In the genomic region with DNA sequence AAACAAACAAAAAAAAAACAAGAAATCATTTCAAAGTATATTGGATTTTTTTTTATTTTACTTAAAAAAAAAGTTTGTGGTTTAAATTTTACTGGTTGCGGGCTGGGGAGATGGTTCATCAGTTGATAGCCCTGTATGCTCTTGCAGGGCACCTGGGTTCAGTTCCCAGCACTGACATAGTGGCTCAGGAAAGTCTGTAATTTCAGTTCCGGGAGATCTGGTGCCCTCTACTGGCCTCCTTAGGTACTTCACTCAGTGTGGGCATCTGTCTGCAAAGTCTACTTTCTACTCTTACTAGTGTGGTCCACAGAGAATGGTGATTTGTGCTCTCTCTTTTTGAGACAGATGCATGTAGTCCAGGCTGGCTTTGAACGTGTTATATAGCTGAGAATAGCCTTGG, we compare ENCODE assay signal across 8 mouse cellular contexts. TPM values are rescaled to one million over a fixed set of nuclear protein-coding genes. Genes with fewer than 3 reads are reported as not detected.
DNase-seq lines count a peak whose midpoint lies in the region; ATAC-seq and TF ChIP-seq lines count a peak whose summit lies in the region.

No protein-coding gene starts in this region.

- no peak overlapping the region for H3K27ac ChIP-seq in cerebellum, adult 2 months (ENCODE audit: insufficient read depth, low read length)
- no peak overlapping the region for H3K27ac ChIP-seq in limb, embryonic 11.5 days (replicated peaks; ENCODE audit: low read depth, low read length)
- no peak overlapping the region for H3K27ac ChIP-seq in limb, embryonic 10.5 days
- H3K27ac ChIP-seq in cortical plate, adult 2 months (ENCODE audit: insufficient read depth, low read length): no peak overlapping the region

- no peak overlapping the region for H3K4me2 ChIP-seq in limb, embryonic 11.5 days (ENCODE audit: low read depth, severe bottlenecking)

- H3K9ac ChIP-seq in limb, embryonic 11.5 days (ENCODE audit: low read length): no peak overlapping the region

- no peak for ATAC-seq in limb, embryonic 11.5 days (ENCODE audit: insufficient number of reproducible peaks, low FRiP score, low TSS enrichment, low read depth)
- peak; percentile 58; the same call in 1 of the 2 replicates for ATAC-seq in neutrophil, adult 5-6 weeks (ENCODE audit: extremely low read depth, insufficient number of reproducible peaks, low FRiP score, poor library complexity, severe bottlenecking)
- ATAC-seq in activated CD4-positive, CD25-positive, alpha-beta regulatory T cell, adult 4 months: no peak

- H3K36me3 ChIP-seq in limb, embryonic 11.5 days (ENCODE audit: control insufficient read depth, insufficient read depth, low read length): no peaks in the 10 kb centered on the region
- H3K36me3 ChIP-seq in limb, embryonic 10.5 days: peaks cover 7% of the 10 kb centered on the region

- 90% methylated on average over 3 of the region's 3 CpGs for WGBS in cerebellum, adult 2 months
- WGBS in limb, embryonic 11.5 days: 95% methylated on average over 3 of the region's 3 CpGs
- 87% methylated on average over 3 of the region's 3 CpGs for WGBS in limb, embryonic 10.5 days

- no peak for DNase-seq in cerebellum, adult 2 months
- no peak for DNase-seq in cerebellum, adult 8-10 months
- DNase-seq in limb, embryonic 11.5 days (ENCODE audit: low spot score): peak; percentile 60
- no peak for DNase-seq in limb, embryonic 10.5 days (ENCODE audit: low spot score)
- no peak for DNase-seq in yolk sac, embryonic 10.5 days (ENCODE audit: low spot score)

- no peaks in the 10 kb centered on the region for H3K27me3 ChIP-seq in cerebellum, adult 2 months (ENCODE audit: control insufficient read depth, insufficient read depth, low read length)
- no peaks in the 10 kb centered on the region for H3K27me3 ChIP-seq in limb, embryonic 11.5 days (ENCODE audit: control insufficient read depth, insufficient read depth, low read length)
- no peaks in the 10 kb centered on the region for H3K27me3 ChIP-seq in limb, embryonic 10.5 days (ENCODE audit: low read depth, poor library complexity, severe bottlenecking)

- TF ChIP-seq CTCF in cerebellum, adult 2 months (IDR thresholded peaks at IDR 0.05; ENCODE audit: borderline replicate concordance, insufficient read depth, low read depth, low read length): peak; percentile 35; the same call in 1 of the 2 replicates
- peak; percentile 39; the same call in 1 of the 2 replicates for TF ChIP-seq CTCF in cortical plate, adult 2 months (IDR thresholded peaks at IDR 0.05; ENCODE audit: extremely low read depth, insufficient read depth, low read length)

- no peak overlapping the region for H3K4me3 ChIP-seq in cerebellum, adult 2 months (replicated peaks; ENCODE audit: insufficient read depth, low read depth, low read length)
- no peak overlapping the region for H3K4me3 ChIP-seq in limb, embryonic 11.5 days (ENCODE audit: low read depth, low read length)
- H3K4me3 ChIP-seq in limb, embryonic 10.5 days: no peak overlapping the region
- no peak overlapping the region for H3K4me3 ChIP-seq in cortical plate, adult 2 months (ENCODE audit: insufficient read depth, low read length)

- no peak for TF ChIP-seq POLR2A in cerebellum, adult 2 months (IDR thresholded peaks at IDR 0.05; ENCODE audit: borderline replicate concordance, insufficient read depth, low read length)
- no peak for TF ChIP-seq POLR2A in cortical plate, adult 2 months (IDR thresholded peaks at IDR 0.05; ENCODE audit: extremely low read depth, insufficient read depth, low read length)

- H3K4me1 ChIP-seq in cerebellum, adult 2 months (ENCODE audit: control insufficient read depth, insufficient read depth, low read length): no peaks in the 10 kb centered on the region
- no peaks in the 10 kb centered on the region for H3K4me1 ChIP-seq in limb, embryonic 11.5 days (ENCODE audit: control insufficient read depth, insufficient read depth, low read length)
- H3K4me1 ChIP-seq in limb, embryonic 10.5 days: peaks cover 6% of the 10 kb centered on the region
- no peaks in the 10 kb centered on the region for H3K4me1 ChIP-seq in cortical plate, adult 2 months (ENCODE audit: control insufficient read depth, insufficient read depth, low read length)

- H3K9me3 ChIP-seq in limb, embryonic 11.5 days (ENCODE audit: control insufficient read depth, low read length): no peaks in the 10 kb centered on the region
- H3K9me3 ChIP-seq in limb, embryonic 10.5 days (replicated peaks): no peaks in the 10 kb centered on the region

RNA-seq across cellular contexts. Expression of gene Ulk4, which starts 7.4 kb away (rescaled TPM):
- polyA plus RNA-seq in cerebellum, adult 2 months (2012; rRNA removed): 2.1 and 2.5 TPM in 2 replicates
- polyA plus RNA-seq in limb, embryonic 11.5 days (2014; fragmentation: Nextera tagmentation; extraction: Ambion mirVana): 147 and 159 TPM in 2 replicates
- polyA plus RNA-seq in limb, embryonic 10.5 days (2016; fragmentation: Nextera tagmentation; extraction: Ambion mirVana): 119 and 140 TPM in 2 replicates
- 6.7 and 7.3 TPM in 2 replicates for polyA plus RNA-seq in cortical plate, adult 2 months (2012; rRNA removed)
- 2.9 and 4.0 TPM in 2 replicates for total RNA-seq in neutrophil, adult 5-6 weeks (2017)
- 1 to 10 TPM in 1 of 2 experiments, under 1 TPM in 1; 0.25 to 2.8 TPM for polyA plus RNA-seq in activated CD4-positive, CD25-positive, alpha-beta regulatory T cell, adult 4 months (2017; shearing (Covaris generic))

RNA-seq across cellular contexts. Expression of gene Trak1, which starts 12.9 kb away (rescaled TPM):
- polyA plus RNA-seq in cerebellum, adult 2 months (2012; rRNA removed): 103 TPM in 2 replicates
- polyA plus RNA-seq in limb, embryonic 11.5 days (2014; fragmentation: Nextera tagmentation; extraction: Ambion mirVana): 9.3 and 11.7 TPM in 2 replicates
- polyA plus RNA-seq in limb, embryonic 10.5 days (2016; fragmentation: Nextera tagmentation; extraction: Ambion mirVana): 9.6 and 12.2 TPM in 2 replicates
- polyA plus RNA-seq in cortical plate, adult 2 months (2012; rRNA removed): 139 and 140 TPM in 2 replicates
- total RNA-seq in neutrophil, adult 5-6 weeks (2017): 45.3 and 51.1 TPM in 2 replicates
- 10 to 100 TPM in 1 of 2 experiments, 1 to 10 TPM in 1; 9.4 to 11.2 TPM for polyA plus RNA-seq in activated CD4-positive, CD25-positive, alpha-beta regulatory T cell, adult 4 months (2017; shearing (Covaris generic))

Comparison
In these comparisons a context has a peak if more than half of its experiments do, and no peak if none do; other contexts are left out.
1. RNA of gene Ulk4, which starts 7.4 kb away (polyA plus RNA-seq): 147 to 159 TPM in limb, embryonic 11.5 days and 119 to 140 TPM in limb, embryonic 10.5 days; 6.7 to 7.3 TPM in cortical plate, adult 2 months, 0.25 to 2.8 TPM in activated CD4-positive, CD25-positive, alpha-beta regulatory T cell, adult 4 months and 2.1 to 2.5 TPM in cerebellum, adult 2 months; every median in the first group is over 10 times any median in the second.